In the genomic region with DNA sequence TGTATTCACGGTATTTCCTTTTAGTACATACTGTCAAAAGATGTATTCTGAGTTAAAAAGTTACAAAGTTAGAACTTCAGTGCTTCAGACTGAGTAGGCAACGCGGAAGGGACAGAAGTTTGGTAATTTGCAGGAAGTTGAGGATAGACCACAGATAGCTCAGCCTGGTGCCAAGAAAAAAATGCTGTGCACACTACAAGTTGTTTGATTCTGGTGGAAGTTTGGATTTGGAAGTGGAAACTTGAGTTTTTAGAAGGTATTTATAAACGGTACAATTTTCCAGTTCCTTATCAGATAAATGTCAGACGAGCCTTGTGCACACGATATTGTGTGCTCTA, we compare ENCODE assay signal across 8 mouse cellular contexts. TPM values are rescaled to one million over a fixed set of nuclear protein-coding genes. Genes with fewer than 3 reads are reported as not detected.
DNase-seq lines count a peak whose midpoint lies in the region; TF ChIP-seq lines count a peak whose summit lies in the region.

No protein-coding gene starts in this region.

- H3K27ac ChIP-seq in kidney, adult 2 months (ENCODE audit: insufficient read depth, low read depth, low read length): no peak overlapping the region
- H3K27ac ChIP-seq in hindbrain, embryonic 10.5 days: no peak overlapping the region
- no peak overlapping the region; the same call in 1 of the 2 replicates for H3K27ac ChIP-seq in midbrain, embryonic 10.5 days (replicated peaks)

- no peaks in the 10 kb centered on the region for H3K27me3 ChIP-seq in kidney, adult 2 months (replicated peaks; ENCODE audit: control insufficient read depth, insufficient read depth, low read length)
- no peaks in the 10 kb centered on the region for H3K27me3 ChIP-seq in hindbrain, embryonic 10.5 days (ENCODE audit: insufficient read depth, poor library complexity, severe bottlenecking)
- H3K27me3 ChIP-seq in midbrain, embryonic 10.5 days (ENCODE audit: low read depth, poor library complexity, severe bottlenecking): no peaks in the 10 kb centered on the region

- no peaks in the 10 kb centered on the region for H3K9me3 ChIP-seq in hindbrain, embryonic 10.5 days
- no peaks in the 10 kb centered on the region for H3K9me3 ChIP-seq in midbrain, embryonic 10.5 days (replicated peaks)

- peaks cover 26% of the 10 kb centered on the region for H3K4me1 ChIP-seq in kidney, adult 2 months (ENCODE audit: control insufficient read depth, insufficient read depth, low read length)
- H3K4me1 ChIP-seq in hindbrain, embryonic 10.5 days (replicated peaks): peaks cover 25% of the 10 kb centered on the region
- peaks cover 30% of the 10 kb centered on the region for H3K4me1 ChIP-seq in midbrain, embryonic 10.5 days

- no peaks in the 10 kb centered on the region for H3K36me3 ChIP-seq in kidney, adult 2 months (ENCODE audit: control insufficient read depth, insufficient read depth, low read length)
- no peaks in the 10 kb centered on the region for H3K36me3 ChIP-seq in hindbrain, embryonic 10.5 days
- H3K36me3 ChIP-seq in midbrain, embryonic 10.5 days: no peaks in the 10 kb centered on the region

- DNase-seq in kidney, adult 2 months: peak; percentile 28
- DNase-seq in kidney, postnatal 14 days: no peak
- peak; percentile 57 for DNase-seq in MEL-GATA-1-ER (ENCODE audit: extremely low read depth, low read depth)
- DNase-seq in hindbrain, embryonic 10.5 days (ENCODE audit: low spot score): no peak
- DNase-seq in midbrain, embryonic 10.5 days (ENCODE audit: low spot score): no peak
- DNase-seq in yolk sac, embryonic 10.5 days (ENCODE audit: low spot score): no peak
- DNase-seq in cerebellum, adult 11 months: no peak
- no peak for DNase-seq in adrenal gland, postnatal 4 days (ENCODE audit: low spot score in 2 of 2)

- 8% methylated on average over 6 of the region's 6 CpGs for WGBS in kidney, adult 2 months
- WGBS in hindbrain, embryonic 10.5 days: 34% methylated on average over 6 of the region's 6 CpGs
- 39% methylated on average over 6 of the region's 6 CpGs for WGBS in midbrain, embryonic 10.5 days

- no peak for TF ChIP-seq POLR2A in kidney, adult 2 months (IDR thresholded peaks at IDR 0.05; ENCODE audit: low read depth, low read length)

- H3K4me3 ChIP-seq in kidney, adult 2 months (ENCODE audit: insufficient read depth, low read depth, low read length): peak overlapping the region; percentile 52
- H3K4me3 ChIP-seq in hindbrain, embryonic 10.5 days: peak overlapping the region; percentile 79
- H3K4me3 ChIP-seq in midbrain, embryonic 10.5 days: peak overlapping the region; percentile 80

- TF ChIP-seq CTCF in kidney, adult 2 months (conservative IDR thresholded peaks at IDR 0.05; ENCODE audit: insufficient read depth, insufficient read length, low read depth, low read length): no peak

RNA-seq across cellular contexts. Expression of a gene that starts 1.0 kb away (rescaled TPM):
- 5.5 and 7.5 TPM in 2 replicates for polyA plus RNA-seq in kidney, adult 2 months (2012; rRNA removed)
- polyA plus RNA-seq in hindbrain, embryonic 10.5 days (2016; fragmentation: Nextera tagmentation; extraction: Ambion mirVana): 1.4 and 1.7 TPM in 2 replicates
- 1.5 and 1.7 TPM in 2 replicates for polyA plus RNA-seq in midbrain, embryonic 10.5 days (2016; fragmentation: Nextera tagmentation; extraction: Ambion mirVana)
- 10 to 100 TPM; 22.3 to 24.6 TPM for total RNA-seq in adrenal gland, postnatal 4 days (2021)

Comparison
In these comparisons a context has a peak if more than half of its experiments do, and no peak if none do; other contexts are left out.
1. DNase-seq: peak in kidney, adult 2 months (single experiment) and MEL-GATA-1-ER (single experiment); none in kidney, postnatal 14 days (single experiment), hindbrain, embryonic 10.5 days (single experiment), midbrain, embryonic 10.5 days (single experiment), yolk sac, embryonic 10.5 days (single experiment), cerebellum, adult 11 months (single experiment) and adrenal gland, postnatal 4 days (0 of 2).
2. Peak in every context shown above with its lines, with median percentiles within 50 percentile points of each other: H3K4me3 ChIP-seq.